ENCODE assay signal across 25 mouse cellular contexts in the genomic region with DNA sequence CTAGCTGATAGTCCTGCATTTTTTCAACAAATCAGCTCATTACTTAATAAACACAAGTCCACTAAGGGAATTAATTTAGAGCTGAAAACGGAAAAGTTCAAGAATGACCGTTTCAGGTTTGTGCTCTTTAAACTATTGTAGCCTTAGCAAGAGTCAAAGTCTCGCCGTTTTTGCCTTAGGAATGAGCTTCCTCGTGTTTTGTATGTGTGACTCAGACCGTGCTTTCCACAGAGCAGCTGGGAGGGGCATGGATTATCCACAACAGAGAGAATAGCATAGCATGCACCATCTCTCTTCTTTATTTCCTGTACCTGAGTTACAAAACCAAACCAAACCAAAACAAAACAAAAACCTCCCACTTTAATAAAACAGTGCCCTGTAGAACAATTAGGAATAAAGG. TPM values are rescaled to one million over a fixed set of nuclear protein-coding genes. Genes with fewer than 3 reads are reported as not detected.
DNase-seq lines count a peak whose midpoint lies in the region; ATAC-seq lines count a peak whose summit lies in the region.
"Had no signal": no experiment of that assay in that cellular context is flagged by ENCODE, and none has a peak within 500 bp of the region (broad histone marks: within the 10 kb centered on the region; RNA-seq: fewer than 3 reads in every experiment).

No protein-coding gene starts in this region.

- no peak overlapping the region for H3K4me2 ChIP-seq in forebrain, embryonic 11.5 days (ENCODE audit: low read depth, low read length, severe bottlenecking)
- H3K4me2 ChIP-seq: embryonic facial prominence, embryonic 12.5 days; heart, embryonic 13.5 days; hindbrain, embryonic 15.5 days had no signal

- no peak for ATAC-seq in forebrain, embryonic 11.5 days (replicated peaks; ENCODE audit: low FRiP score)
- ATAC-seq: activated CD4-positive, CD25-positive, alpha-beta regulatory T cell, adult 4 months; CD4-positive, CD25-positive, alpha-beta regulatory T cell, adult 4 months; forebrain, embryonic 14.5 days; intestine, embryonic 16.5 days; Patski had no signal

- no peak overlapping the region for H3K27ac ChIP-seq in forebrain, embryonic 11.5 days (ENCODE audit: low read depth, low read length)
- H3K27ac ChIP-seq: embryonic facial prominence, embryonic 12.5 days; gastrocnemius, adult 2 months; heart, embryonic 13.5 days; hindbrain, embryonic 15.5 days had no signal

- no peaks in the 10 kb centered on the region for H3K36me3 ChIP-seq in forebrain, embryonic 11.5 days (ENCODE audit: control insufficient read depth, insufficient read depth, low read length)
- H3K36me3 ChIP-seq: embryonic facial prominence, embryonic 12.5 days; G1E; heart, embryonic 13.5 days; hindbrain, embryonic 15.5 days had no signal

- H3K4me3 ChIP-seq in forebrain, embryonic 11.5 days (ENCODE audit: low read depth, low read length): no peak overlapping the region
- H3K4me3 ChIP-seq: embryonic facial prominence, embryonic 12.5 days; gastrocnemius, adult 2 months; heart, embryonic 13.5 days; hindbrain, embryonic 15.5 days had no signal

- peak; percentile 9 to 18 for DNase-seq in adrenal gland, postnatal 36 days
- DNase-seq in adrenal gland, postnatal 14 days: no peak
- DNase-seq in 3T3-L1 (ENCODE audit: low read depth, low spot score): peak; percentile 59
- peak; percentile 30 for DNase-seq in Muller cell, postnatal 12 days (ENCODE audit: inconsistent ontology term)
- peak; percentile 24 for DNase-seq in large intestine, adult 2 months (ENCODE audit: low read depth, low spot score)
- no peak for DNase-seq in kidney, postnatal 4 days
- DNase-seq in forebrain, embryonic 11.5 days (ENCODE audit: low spot score): no peak
- DNase-seq: adrenal gland, adult 8-10 months; cerebellum, adult 11 months; cerebellum, adult 8-10 months; cerebellum, postnatal 14 days; gastrocnemius, adult 2 months; gastrocnemius, postnatal 25 days; heart, postnatal 36 days had no signal

- H3K4me1 ChIP-seq in forebrain, embryonic 11.5 days (replicated peaks; ENCODE audit: control insufficient read depth, insufficient read depth, low read length): no peaks in the 10 kb centered on the region
- H3K4me1 ChIP-seq: embryonic facial prominence, embryonic 12.5 days; heart, embryonic 13.5 days; hindbrain, embryonic 15.5 days had no signal

- WGBS in large intestine, adult 2 months: 24% methylated on average over 6 of the region's 6 CpGs
- WGBS in forebrain, embryonic 11.5 days: 49% methylated on average over 6 of the region's 6 CpGs

- no peaks in the 10 kb centered on the region for H3K9me3 ChIP-seq in forebrain, embryonic 11.5 days (ENCODE audit: control insufficient read depth, low read length)
- H3K9me3 ChIP-seq: embryonic facial prominence, embryonic 12.5 days; G1E; heart, embryonic 13.5 days; hindbrain, embryonic 15.5 days had no signal

- no peaks in the 10 kb centered on the region for H3K27me3 ChIP-seq in forebrain, embryonic 11.5 days (ENCODE audit: control insufficient read depth, insufficient read depth, low read length)
- H3K27me3 ChIP-seq: embryonic facial prominence, embryonic 12.5 days; heart, embryonic 13.5 days; hindbrain, embryonic 15.5 days; Patski had no signal

- H3K9ac ChIP-seq in forebrain, embryonic 11.5 days (ENCODE audit: low read length): no peak overlapping the region
- H3K9ac ChIP-seq: embryonic facial prominence, embryonic 12.5 days; heart, embryonic 13.5 days; hindbrain, embryonic 15.5 days had no signal

RNA-seq across cellular contexts. Expression of a gene that starts 26.1 kb away (rescaled TPM):
- total RNA-seq in adrenal gland, postnatal 36 days (2021): under 1 TPM in 1 of 2 experiments, not detected in 1; 0.13 TPM
- total RNA-seq in adrenal gland, postnatal 14 days (2021): not detected in 2 replicates
- 0.29 TPM in 1 of 2 replicates, not detected in the other for polyA plus RNA-seq in large intestine, adult 2 months (2012; rRNA removed)
- polyA plus RNA-seq in forebrain, embryonic 11.5 days (2014; fragmentation: Nextera tagmentation; extraction: Ambion mirVana): 4.6 and 4.9 TPM in 2 replicates
- total RNA-seq: common myeloid progenitor, adult 5-6 weeks; gastrocnemius, postnatal 25 days; granulocyte monocyte progenitor cell, adult 5-6 weeks; heart, postnatal 36 days had no signal
- polyA plus RNA-seq: activated CD4-positive, CD25-positive, alpha-beta regulatory T cell, adult 4 months; CD4-positive, CD25-positive, alpha-beta regulatory T cell, adult 4 months; G1E had no signal

RNA-seq across cellular contexts. Expression of a gene that starts 38.6 kb away (rescaled TPM):
- under 1 TPM; 0.49 to 0.53 TPM for total RNA-seq in adrenal gland, postnatal 36 days (2021)
- total RNA-seq in adrenal gland, postnatal 14 days (2021): 3.3 and 5.9 TPM in 2 replicates
- polyA plus RNA-seq in large intestine, adult 2 months (2012; rRNA removed): 0.12 and 0.15 TPM in 2 replicates
- 15.2 and 16.7 TPM in 2 replicates for polyA plus RNA-seq in forebrain, embryonic 11.5 days (2014; fragmentation: Nextera tagmentation; extraction: Ambion mirVana)
- total RNA-seq: granulocyte monocyte progenitor cell, adult 5-6 weeks had no signal

RNA-seq across cellular contexts. Expression of a gene that starts 47.0 kb away (rescaled TPM):
- total RNA-seq in adrenal gland, postnatal 36 days (2021): 10 to 100 TPM; 36.2 to 38.3 TPM
- total RNA-seq in adrenal gland, postnatal 14 days (2021): 26.1 and 28.6 TPM in 2 replicates
- 94.0 and 102 TPM in 2 replicates for polyA plus RNA-seq in large intestine, adult 2 months (2012; rRNA removed)
- polyA plus RNA-seq in forebrain, embryonic 11.5 days (2014; fragmentation: Nextera tagmentation; extraction: Ambion mirVana): 60.1 and 67.2 TPM in 2 replicates

RNA-seq across cellular contexts. Expression of a gene that starts 56.9 kb away (rescaled TPM):
- 1 to 10 TPM; 5.5 to 6.9 TPM for total RNA-seq in adrenal gland, postnatal 36 days (2021)
- 6.1 and 7.6 TPM in 2 replicates for total RNA-seq in adrenal gland, postnatal 14 days (2021)
- polyA plus RNA-seq in large intestine, adult 2 months (2012; rRNA removed): 13.8 and 14.3 TPM in 2 replicates
- 8.5 and 12.0 TPM in 2 replicates for polyA plus RNA-seq in forebrain, embryonic 11.5 days (2014; fragmentation: Nextera tagmentation; extraction: Ambion mirVana)
- polyA plus RNA-seq: CD4-positive, CD25-positive, alpha-beta regulatory T cell, adult 4 months had no signal

Comparison
In these comparisons a context has a peak if more than half of its experiments do, and no peak if none do; other contexts are left out.
1. DNase-seq: peak in adrenal gland, postnatal 36 days (2 of 2), 3T3-L1 (single experiment), Muller cell, postnatal 12 days (single experiment) and large intestine, adult 2 months (single experiment); none in adrenal gland, postnatal 14 days (single experiment), kidney, postnatal 4 days (0 of 2) and forebrain, embryonic 11.5 days (single experiment).